Mouse (Mus musculus): Measurements from ENCODE around the gene Dars.

Gene Dars

DNA sequence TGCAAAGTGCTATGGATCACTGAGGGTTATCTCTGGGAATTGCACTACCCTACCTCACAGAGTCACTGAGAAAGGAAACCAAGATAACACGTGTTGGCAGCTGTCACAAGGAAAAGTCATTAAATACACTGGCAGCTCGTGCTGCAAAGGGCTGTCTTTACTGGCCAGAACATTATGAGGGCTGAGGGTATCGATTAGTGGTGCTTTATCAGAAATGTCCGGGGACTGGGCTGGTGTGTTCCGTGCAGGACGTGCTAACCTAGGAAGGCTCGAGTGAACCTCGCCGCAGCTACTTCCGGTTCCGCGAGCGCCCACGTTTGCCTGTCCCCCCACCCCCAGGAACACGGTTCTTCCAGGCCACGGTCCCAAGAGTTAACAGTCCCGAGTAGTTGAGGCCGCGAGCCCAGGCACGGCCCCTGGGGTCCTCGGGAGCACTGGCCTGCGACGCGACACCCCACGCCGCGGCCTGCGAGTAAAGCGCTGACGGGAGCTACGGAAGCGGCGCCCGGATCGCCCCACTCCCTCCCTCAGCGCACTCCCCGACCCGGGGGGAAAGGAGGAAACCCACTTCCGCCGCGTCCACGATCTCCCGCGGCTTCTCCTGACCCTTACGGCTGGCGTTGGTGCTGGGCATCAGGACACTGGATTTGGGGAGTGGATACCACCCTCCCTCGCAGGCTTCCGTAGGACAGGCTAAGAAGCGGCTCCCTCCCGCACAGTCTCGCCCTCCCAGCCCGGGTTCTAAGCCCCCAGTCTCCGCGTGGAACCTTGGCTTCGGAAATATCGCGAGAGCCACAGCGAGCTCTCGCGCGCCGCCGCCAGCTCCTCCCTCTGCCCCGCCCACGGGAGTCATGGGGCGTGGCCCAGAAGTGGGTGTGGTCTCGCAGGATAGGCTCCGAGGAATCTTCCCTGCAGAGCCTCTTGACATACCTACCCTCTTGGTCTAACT, at the start of gene Dars:
Dars (minus strand) TSS at position 785 of the 949 bp plus-strand sequence.
- in situ Hi-C loops (cut with MboI; ENCODE audit: low pct_unique_long_range_greater_than_20kb in 1 of 2, low sequenced_read_pairs in 2 of 2, unreplicated experiment in 1 of 2) = no loop called here

DNA sequence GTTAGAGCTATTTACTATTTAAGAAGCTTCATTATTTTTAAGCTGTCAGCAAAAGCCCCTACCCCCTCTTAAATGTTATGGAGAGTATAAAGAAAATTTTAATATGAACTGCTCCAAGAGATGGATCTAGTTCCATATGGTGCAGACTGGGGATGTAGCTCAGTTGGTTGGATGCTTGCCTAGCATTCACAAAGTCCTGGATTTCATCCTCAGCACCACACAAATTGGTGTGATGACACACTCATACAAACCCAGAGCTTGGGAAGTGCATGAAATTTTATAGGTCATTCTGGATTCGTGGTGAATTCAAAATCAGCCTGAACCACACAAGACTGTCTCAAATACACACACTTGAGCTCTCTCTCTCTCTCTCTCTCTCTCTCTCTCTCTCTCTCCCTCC, 49.7 kb upstream of the Dars start:
- in situ Hi-C loops (cut with MboI; ENCODE audit: low pct_unique_long_range_greater_than_20kb in 1 of 2, low sequenced_read_pairs in 2 of 2, unreplicated experiment in 1 of 2) = no loop called here

DNA sequence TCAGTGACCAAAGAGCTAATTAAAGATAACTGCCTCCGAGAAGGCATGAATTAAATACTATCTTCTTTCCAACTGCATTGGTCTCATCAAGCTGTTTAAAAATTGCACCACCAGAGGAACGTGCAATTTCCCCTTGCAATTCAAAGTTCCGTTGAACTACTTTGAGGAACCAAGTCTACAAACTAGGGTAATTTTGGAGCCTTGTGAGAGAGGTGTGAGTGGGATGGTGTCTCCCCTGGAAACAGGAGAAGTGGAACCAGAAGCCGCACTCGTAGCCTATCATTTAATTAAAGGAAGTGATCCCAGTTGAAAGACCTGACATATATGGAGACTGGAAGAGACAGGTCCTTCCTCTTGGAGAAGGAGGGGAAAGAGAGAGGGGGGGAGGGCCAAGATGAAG, 46.3 kb upstream of the Dars start:
- in situ Hi-C loops (cut with MboI; ENCODE audit: low pct_unique_long_range_greater_than_20kb in 1 of 2, low sequenced_read_pairs in 2 of 2, unreplicated experiment in 1 of 2) = no loop called here

DNA sequence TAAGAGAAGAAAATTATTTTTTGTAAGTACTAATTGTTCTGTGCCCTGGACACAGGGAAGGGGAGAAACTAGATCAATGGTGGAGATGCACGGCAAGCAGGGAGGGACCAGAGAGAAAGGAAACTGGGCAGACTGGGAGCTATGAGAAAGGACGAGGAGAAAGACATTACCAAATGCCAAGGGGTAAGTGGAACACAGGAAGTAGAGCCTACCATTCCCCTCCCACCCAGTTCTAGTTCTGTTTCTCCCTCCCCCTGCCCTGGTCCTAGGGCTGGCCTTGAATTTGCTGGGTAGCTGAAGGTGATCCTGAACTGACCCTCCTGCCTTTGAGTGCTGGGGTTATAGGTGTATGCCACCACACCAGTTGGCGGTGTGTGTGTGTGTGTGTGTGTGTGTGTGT, 45.2 kb upstream of the Dars start:
- in situ Hi-C loops (cut with MboI; ENCODE audit: low pct_unique_long_range_greater_than_20kb in 1 of 2, low sequenced_read_pairs in 2 of 2, unreplicated experiment in 1 of 2) = no loop called here

DNA sequence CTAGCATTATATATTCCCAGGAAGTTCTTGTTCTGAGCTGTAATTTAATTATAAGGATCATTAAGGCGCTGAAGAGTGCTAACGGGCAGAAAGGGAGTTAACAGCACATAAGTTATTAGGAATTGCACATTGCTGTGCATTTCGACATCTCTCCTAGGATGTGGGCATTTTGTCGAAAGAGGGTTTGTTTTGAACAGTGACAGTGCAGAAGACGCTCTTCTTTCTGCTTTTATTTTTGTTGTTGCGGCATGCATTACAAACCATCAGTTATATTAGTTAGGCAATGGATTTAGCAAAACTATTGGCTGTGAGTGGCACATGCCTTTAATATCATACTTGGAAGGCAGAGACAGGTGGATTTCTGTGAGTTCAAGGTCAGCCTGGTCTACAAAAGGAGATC, 43.6 kb upstream of the Dars start:
- in situ Hi-C loops (cut with MboI; ENCODE audit: low pct_unique_long_range_greater_than_20kb in 1 of 2, low sequenced_read_pairs in 2 of 2, unreplicated experiment in 1 of 2) = no loop called here

DNA sequence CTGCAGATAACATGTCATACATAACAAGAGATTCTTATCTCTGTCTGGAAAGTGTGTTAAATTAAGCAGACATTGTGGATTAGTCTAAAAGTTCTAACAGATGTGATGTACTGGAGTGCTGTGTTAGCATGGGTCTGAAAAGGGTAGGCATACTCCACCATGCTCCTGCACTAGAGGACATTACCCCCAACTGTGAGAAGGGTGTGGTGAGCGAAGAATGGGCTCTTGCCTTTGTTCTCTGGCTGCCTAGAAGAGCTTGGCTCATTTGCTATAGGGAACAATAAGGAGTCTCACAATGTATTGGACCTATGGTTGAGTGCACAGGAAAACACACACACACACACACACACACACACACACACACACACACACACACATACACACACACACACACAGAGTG, 42.3 kb upstream of the Dars start:
- in situ Hi-C loops (cut with MboI; ENCODE audit: low pct_unique_long_range_greater_than_20kb in 1 of 2, low sequenced_read_pairs in 2 of 2, unreplicated experiment in 1 of 2) = no loop called here

DNA sequence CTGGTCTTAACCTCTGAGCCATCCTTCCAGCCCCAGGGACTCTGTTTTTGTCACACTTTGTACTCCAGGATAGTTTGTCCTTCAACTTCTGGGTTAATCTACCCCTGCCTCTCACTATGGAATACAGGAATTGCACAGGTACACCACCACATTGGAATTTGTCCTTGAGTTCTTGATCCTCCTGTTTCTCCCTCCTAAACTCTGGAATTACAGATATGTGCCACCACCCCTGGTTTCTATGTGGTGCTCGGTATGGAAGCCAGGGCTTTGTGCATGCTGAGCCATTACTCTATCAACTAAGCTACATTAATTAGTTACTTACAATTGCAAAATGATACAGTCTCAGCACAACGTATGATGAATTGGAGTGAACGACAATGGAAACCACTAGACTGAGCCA, 41.8 kb upstream of the Dars start:
- in situ Hi-C loops (cut with MboI; ENCODE audit: low pct_unique_long_range_greater_than_20kb in 1 of 2, low sequenced_read_pairs in 2 of 2, unreplicated experiment in 1 of 2) = no loop called here

DNA sequence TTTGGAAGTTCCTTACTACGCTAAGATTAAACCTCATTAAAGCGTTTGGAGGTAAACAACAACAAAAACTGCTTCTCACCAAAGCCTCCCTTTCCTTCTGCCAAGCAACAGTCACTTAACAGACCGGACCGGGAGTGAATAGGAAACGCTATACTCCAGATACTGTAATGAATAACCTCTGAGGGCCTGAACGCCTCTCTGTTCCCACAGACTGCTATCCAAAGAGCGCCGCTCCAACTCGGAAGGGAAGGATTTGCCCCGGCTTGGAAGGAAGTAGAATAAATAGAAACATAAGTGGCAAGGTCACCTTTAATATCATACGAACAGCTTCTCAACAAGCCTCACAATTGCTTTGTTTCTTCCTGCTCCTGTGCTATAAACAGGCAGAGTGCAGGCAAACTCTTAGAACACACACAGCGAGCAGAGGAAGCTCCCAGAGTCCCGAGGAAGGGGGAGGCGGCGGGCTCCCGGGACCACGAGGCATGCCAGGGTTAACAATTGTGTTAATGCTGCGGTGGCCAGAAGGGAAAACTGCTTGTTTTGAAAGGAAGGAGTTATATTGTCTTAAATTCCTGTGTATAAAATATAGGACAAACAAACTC, 39.8 kb upstream of the Dars start:
- in situ Hi-C loops (cut with MboI; ENCODE audit: low pct_unique_long_range_greater_than_20kb in 1 of 2, low sequenced_read_pairs in 2 of 2, unreplicated experiment in 1 of 2) = no loop called here

DNA sequence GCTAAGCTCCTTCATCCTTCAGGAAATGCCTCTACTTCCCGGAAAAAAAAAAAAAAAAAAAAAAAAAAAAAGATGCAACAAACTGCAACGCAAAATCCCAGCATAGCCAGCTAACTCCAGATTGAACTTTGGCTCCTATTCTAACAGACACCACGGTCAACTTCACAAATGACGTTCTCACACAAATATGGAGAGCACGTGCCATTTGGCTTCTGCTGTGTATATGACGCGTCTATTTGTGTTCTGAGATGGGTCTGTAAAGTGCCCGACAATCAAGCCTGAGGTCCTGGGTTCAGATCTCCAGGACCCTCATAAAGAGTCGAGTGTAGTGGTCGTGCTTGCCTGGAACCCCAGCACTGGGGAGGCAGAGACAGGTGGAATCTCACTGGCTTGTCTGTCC, 39.1 kb upstream of the Dars start:
- in situ Hi-C loops (cut with MboI; ENCODE audit: low pct_unique_long_range_greater_than_20kb in 1 of 2, low sequenced_read_pairs in 2 of 2, unreplicated experiment in 1 of 2) = no loop called here

DNA sequence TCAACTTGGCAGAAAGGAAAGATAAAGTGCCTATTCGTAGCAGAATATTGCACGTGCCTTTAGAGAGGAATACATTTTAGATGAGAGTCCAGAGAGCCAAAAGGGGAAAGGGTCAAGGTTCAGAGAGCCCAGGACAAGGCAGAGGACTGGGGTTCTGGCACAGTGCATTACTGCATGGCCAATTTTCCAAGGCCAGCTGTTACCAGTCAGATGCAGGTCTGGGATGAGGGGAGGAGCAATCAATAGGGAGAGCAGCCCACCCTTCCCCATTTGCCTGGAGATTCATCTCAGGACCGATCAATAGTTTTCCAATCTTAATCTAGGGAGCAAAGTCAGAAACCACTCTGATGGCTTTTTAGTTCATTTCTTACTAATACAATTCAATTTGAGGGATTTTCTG, 35.0 kb upstream of the Dars start:
- in situ Hi-C loops (cut with MboI; ENCODE audit: low pct_unique_long_range_greater_than_20kb in 1 of 2, low sequenced_read_pairs in 2 of 2, unreplicated experiment in 1 of 2) = no loop called here

DNA sequence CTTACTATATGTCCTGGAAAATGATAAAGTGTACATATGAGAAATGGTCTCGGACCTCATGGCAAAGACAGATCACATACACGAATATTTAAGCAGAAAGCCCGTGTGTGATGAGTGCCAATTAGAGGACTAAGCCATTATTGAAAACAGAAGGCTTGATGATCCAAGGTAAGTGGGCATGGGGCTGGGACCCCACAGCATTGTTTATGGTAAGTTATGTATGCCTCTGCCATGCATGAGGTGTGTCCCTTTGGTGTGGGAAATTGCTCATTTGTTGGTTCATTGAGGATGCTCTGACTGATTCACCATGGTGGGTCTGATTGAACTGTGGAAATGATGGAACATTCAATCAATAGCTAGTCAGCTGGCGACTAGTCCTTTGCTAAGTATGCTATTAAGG, 34.0 kb upstream of the Dars start:
- in situ Hi-C loops (cut with MboI; ENCODE audit: low pct_unique_long_range_greater_than_20kb in 1 of 2, low sequenced_read_pairs in 2 of 2, unreplicated experiment in 1 of 2) = no loop called here

DNA sequence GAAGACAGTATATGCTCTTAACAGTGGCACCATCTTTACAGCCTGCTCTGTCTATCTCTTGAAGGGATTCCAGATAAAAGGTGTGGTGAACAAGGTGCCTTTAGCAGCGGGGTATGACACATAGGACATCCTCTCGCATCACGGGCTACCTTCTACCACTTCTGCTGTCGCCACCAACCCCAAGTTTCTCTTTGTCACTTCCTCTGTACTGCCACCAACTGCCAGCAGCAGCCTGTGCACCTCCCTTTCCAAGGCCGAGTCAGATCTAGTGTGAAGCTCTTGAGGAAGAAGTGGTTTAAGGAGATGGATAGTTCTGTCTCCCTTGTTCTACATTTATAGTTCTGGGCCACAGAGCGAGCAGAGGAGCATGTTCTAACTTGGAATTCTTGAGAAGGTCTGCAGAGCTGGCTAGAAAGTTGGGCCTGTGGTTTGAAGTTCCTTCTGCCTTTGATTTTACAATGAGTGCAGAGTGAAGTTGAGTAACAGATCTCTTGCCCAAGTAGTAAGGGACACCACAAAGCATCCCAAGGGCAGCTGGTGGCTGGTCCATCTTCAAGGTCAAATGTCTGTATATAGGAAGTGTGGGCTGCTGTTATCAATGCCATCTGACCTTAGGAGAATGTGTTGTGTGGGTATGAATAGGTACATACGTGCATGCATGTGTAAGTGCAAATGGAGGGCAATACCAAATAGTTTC, 30.2 kb upstream of the Dars start:
- in situ Hi-C loops (cut with MboI; ENCODE audit: low pct_unique_long_range_greater_than_20kb in 1 of 2, low sequenced_read_pairs in 2 of 2, unreplicated experiment in 1 of 2) = no loop called here

DNA sequence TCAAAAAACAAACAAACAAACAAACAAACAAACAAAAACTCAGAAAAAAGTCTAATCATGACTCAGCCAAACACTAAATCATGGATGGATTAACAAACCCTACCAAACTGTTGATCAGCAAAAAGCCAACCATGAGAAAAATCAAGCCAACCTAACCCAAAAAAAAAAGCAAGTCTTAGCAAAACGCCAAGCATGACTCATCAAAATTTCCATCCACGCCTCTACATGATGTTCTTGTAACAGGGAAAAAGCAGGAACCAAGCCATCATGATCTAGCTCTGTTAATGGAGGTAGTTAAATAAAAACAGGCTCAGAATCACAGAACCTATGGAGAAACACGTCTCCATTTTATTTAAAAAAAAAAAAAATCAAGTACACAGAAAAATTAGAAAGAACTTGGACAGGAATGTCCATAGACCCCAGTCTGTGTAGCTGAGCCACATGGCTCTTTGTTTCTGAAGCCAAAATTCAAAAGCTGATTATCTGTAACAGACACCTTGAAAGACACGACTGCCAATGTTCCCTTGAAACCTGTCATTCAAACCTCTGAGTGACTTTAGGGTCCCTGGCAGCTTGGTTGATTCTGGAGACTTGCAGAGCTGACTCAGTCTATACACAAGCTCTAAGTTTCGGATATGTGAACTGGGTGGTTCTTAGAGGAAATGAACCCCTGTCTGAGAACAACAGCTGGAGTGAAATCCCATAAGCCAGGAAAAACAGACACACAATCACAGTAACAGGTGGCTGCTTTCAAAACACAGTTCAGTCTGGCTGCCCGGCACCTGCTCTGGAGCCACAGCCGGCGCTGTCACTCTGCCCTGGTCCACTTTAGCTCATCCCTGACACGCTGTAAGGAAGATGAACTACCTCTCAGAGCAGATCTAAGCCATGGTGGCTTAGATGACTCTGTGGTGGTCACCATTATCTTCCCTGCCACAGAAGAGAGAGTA, 27.0 kb upstream of the Dars start:
- in situ Hi-C loops (cut with MboI; ENCODE audit: low pct_unique_long_range_greater_than_20kb in 1 of 2, low sequenced_read_pairs in 2 of 2, unreplicated experiment in 1 of 2) = no loop called here

DNA sequence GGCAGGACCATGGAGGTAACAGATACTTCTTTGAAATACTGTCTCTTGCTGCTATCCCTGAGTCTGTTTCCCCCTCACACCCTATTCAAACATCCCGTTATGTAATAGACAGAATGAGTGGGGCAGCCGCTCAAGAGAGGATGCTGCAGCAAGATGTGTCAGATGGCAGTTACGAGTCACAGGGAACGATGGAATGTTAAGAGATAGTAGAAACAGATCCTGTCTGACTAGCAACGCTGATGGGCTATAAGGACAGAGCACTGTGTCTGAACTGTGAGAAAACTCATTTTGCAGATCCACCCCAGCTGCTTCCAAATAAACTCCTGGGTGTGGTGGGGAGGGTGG, 23.9 kb upstream of the Dars start:
- in situ Hi-C loops (cut with MboI; ENCODE audit: low pct_unique_long_range_greater_than_20kb in 1 of 2, low sequenced_read_pairs in 2 of 2, unreplicated experiment in 1 of 2) = no loop called here

DNA sequence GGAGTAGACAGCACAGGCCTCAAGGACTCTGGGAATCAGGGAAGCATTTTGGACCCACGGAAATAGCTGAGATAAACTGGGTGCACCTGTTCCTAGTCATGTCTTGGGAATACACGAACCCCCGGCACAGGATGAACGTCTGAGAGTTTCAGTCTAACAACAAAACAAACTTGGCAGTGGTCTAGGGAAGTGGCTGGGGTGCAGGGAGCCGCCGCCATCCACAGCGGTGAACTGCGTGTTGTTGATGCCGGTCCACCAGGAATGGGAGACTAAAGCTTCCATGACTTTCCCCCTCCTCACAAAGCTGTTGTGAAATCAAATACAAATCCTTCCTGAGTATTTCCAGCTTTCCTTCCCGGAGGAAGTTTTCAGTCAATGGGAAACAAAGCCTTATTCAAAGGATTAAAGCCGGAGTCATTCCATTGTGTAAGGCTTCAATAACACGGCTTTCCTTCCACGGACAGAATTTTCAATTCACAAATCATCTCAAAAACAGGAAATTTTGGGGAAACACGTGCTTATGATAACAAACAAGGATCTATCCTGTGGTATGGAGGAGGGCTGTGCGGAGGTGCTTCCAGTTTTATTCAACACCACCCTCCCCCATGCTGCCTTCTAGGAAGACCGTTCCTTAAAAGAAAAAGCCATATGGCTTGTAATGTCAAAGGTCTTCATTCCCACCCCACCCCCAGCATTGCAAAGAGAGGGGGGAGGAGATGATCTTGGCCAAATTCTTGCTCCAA, 23.4 kb upstream of the Dars start:
- in situ Hi-C loops (cut with MboI; ENCODE audit: low pct_unique_long_range_greater_than_20kb in 1 of 2, low sequenced_read_pairs in 2 of 2, unreplicated experiment in 1 of 2) = no loop called here

DNA sequence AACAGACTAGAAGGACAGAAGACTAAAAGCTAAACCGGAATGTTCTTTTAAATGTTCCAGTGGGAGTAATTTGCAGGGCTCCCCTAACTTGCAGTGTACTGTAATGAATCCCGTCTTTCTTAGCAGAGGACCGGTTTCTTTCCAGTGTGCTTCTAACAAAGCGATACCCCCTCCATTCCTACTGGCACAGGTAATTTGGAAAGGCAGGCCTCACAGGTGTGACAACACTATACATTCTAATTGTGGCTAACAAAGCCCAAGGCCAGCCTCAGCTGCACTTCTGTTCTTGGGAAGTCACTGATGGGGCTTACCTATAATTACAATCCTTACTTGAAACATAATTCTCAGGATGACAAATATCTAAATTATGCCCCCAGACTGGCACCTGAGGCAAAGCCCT, 22.4 kb upstream of the Dars start:
- in situ Hi-C loops (cut with MboI; ENCODE audit: low pct_unique_long_range_greater_than_20kb in 1 of 2, low sequenced_read_pairs in 2 of 2, unreplicated experiment in 1 of 2) = no loop called here

DNA sequence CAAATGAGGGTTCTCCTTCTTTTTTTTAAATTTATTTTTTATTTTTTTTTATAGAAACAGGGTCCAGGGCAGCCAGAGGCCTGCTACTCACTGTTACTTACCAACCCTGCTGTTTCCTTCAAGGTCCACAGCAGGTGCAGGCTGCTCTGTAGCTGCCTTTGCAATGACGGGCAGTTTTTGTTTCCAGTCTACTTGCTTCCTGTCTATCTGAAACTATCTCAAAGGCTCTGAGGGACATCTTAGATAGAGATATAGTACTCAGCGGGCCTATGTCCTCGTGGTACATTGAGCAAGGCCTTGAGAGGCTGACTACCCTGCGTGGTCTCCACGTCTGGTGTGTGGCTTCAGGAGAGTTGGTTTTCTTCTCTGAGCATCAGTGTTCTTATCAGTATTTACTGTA, 21.4 kb upstream of the Dars start:
- in situ Hi-C loops (cut with MboI; ENCODE audit: low pct_unique_long_range_greater_than_20kb in 1 of 2, low sequenced_read_pairs in 2 of 2, unreplicated experiment in 1 of 2) = no loop called here

DNA sequence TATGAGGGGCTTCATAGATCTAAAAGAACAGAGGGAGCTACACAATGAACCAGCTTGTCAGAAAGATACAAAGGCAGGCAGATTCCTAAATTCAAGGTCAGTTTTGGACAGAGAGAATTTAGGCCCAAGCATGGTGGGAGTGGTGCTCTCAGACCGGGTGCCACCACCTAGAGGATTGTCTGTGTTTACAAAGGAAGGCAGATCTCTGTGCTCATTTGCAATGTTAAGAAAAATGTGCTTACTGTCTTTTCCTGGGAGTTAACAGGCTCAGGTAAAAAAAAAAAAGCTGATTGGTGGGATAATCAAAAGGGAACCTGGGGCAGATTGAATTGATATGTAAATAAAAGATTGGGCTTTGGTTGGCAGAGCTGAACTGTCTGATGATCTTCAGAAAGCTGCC, 20.1 kb upstream of the Dars start:
- in situ Hi-C loops (cut with MboI; ENCODE audit: low pct_unique_long_range_greater_than_20kb in 1 of 2, low sequenced_read_pairs in 2 of 2, unreplicated experiment in 1 of 2) = no loop called here
